In the genomic region with DNA sequence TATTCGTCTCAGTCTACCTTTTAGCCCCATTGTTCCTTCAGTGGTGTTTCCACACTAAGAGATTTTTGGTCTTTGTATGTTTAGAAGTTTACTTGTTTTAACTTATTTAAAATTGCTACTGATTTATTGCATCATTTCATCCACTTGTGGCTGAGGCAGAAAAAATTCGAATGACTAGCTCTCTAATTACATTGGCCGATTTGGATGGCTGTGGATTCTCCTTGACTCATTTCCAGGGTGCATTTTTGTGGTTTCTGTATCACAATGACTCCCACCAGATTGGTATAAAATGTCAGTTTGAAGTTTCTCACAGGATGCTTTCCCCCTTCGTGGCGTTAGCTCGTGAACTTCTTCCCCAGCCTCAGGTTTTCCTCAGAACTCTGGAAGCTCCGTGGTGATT, we compare ENCODE assay signal across 15 mouse cellular contexts.
"Had no signal": no experiment of that assay in that cellular context is flagged by ENCODE, and none has a peak within 500 bp of the region (broad histone marks: within the 10 kb centered on the region; RNA-seq: fewer than 3 reads in every experiment).

No protein-coding gene starts in this region.

- H3K9me3 ChIP-seq: limb, embryonic 10.5 days; liver, embryonic 15.5 days; midbrain, embryonic 12.5 days; stomach, embryonic 15.5 days had no signal

- H3K36me3 ChIP-seq: limb, embryonic 10.5 days; liver, embryonic 15.5 days; midbrain, embryonic 12.5 days; stomach, embryonic 15.5 days had no signal

- H3K9ac ChIP-seq: liver, embryonic 15.5 days; midbrain, embryonic 12.5 days; stomach, embryonic 15.5 days had no signal

- DNase-seq: kidney, adult 9 months; kidney, postnatal 10 days; kidney, postnatal 4 days; lung, adult 2 months; lung, postnatal 4 days; right cerebral cortex, postnatal 14 days; thymus, postnatal 4 days had no signal

- H3K4me3 ChIP-seq: layer of hippocampus, adult 2 months; limb, embryonic 10.5 days; liver, embryonic 15.5 days; midbrain, embryonic 12.5 days; stomach, embryonic 15.5 days had no signal

- H3K27me3 ChIP-seq: liver, embryonic 15.5 days; midbrain, embryonic 12.5 days; stomach, embryonic 15.5 days had no signal

- H3K4me2 ChIP-seq: liver, embryonic 11.5 days; liver, embryonic 15.5 days; midbrain, embryonic 12.5 days; stomach, embryonic 15.5 days had no signal

- H3K27ac ChIP-seq: layer of hippocampus, adult 2 months; limb, embryonic 10.5 days; liver, embryonic 15.5 days; midbrain, embryonic 12.5 days; stomach, embryonic 15.5 days had no signal

- ATAC-seq: lung, postnatal 0 days; midbrain, embryonic 16.5 days had no signal

- H3K4me1 ChIP-seq: liver, embryonic 15.5 days; stomach, embryonic 15.5 days had no signal
